Mouse (Mus musculus) left cerebral cortex, postnatal 10 days (tissue): ENCODE measurements around the gene Trip11. TPM values are rescaled to one million over a fixed set of nuclear protein-coding genes. Genes with fewer than 3 reads are reported as not detected.
"Not testable (repeated sequence)": the region's sequence is repeated elsewhere in the genome, so short reads cannot be mapped to it uniquely, and the experiment has no call there.

Experiments
- DNase-seq, 2 experiments: peaks; one replicate each; pipeline ENCODE4 v3.0.0; 2021 to 2022; ENCODE audit warnings: low spot score in 2 of 2, mixed read lengths in 1 of 2; ENCODE audit errors: extremely low spot score in 1 of 2
- intact Hi-C: fragments of 180-260 bp; cut with DNase I; formaldehyde crosslinking; loops from one replicate; pipeline ENCODE4 v1.15.1; 2025
- total RNA-seq, 2 experiments: library from RNA; stranded (reverse); gene quantifications; 2 replicates each; pipeline ENCODE4 v1.2.3; 2021

Gene Trip11
- 10 to 100 TPM; 20.1 to 22.9 TPM for total RNA-seq

DNA sequence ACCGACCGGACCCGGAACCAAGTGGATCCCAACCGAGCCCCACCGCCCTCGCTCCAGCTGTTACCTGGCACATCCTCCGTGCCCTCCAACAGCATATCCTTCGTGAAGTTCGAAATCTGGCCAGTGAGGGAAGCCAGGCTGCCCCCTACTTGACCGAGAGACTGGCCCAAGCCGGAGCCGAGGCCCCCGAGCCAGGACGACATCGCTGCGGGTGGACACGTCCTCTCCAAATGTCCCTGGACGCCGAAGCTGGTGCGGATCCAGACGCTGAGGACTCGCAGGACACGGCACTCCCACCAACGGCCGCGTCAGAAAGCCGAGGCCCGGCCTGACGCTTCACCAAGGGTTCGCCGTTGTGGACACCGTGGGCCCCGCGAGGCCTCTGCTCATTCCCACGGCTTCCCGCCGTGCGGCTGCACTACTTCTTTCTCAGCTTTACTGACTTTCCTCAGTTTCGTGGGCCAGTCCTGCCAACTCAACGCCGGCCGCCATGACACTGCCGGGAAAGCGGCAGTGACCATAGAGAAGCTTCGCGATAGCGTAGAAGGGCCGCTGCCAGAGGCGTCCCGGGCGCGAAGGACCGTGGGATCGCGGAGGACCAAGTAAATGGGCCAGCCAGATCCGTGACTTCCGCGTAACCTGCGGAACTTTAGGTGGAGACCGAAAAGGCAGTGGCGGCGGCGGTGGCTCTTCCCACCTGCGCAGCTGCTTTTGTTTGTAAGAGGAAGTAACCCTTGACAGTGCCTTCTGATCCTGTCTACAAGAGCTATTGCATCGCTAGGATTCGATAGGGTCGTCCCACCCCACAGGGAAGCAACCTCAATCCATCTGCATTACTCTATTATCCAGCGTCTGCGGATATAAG, at the start of gene Trip11:
TSS of gene Trip11 (minus strand) at position 642 of the 865 bp plus-strand sequence.
- DNase-seq = peak; percentile 84 to 92
- intact Hi-C loops = no loop called here

DNA sequence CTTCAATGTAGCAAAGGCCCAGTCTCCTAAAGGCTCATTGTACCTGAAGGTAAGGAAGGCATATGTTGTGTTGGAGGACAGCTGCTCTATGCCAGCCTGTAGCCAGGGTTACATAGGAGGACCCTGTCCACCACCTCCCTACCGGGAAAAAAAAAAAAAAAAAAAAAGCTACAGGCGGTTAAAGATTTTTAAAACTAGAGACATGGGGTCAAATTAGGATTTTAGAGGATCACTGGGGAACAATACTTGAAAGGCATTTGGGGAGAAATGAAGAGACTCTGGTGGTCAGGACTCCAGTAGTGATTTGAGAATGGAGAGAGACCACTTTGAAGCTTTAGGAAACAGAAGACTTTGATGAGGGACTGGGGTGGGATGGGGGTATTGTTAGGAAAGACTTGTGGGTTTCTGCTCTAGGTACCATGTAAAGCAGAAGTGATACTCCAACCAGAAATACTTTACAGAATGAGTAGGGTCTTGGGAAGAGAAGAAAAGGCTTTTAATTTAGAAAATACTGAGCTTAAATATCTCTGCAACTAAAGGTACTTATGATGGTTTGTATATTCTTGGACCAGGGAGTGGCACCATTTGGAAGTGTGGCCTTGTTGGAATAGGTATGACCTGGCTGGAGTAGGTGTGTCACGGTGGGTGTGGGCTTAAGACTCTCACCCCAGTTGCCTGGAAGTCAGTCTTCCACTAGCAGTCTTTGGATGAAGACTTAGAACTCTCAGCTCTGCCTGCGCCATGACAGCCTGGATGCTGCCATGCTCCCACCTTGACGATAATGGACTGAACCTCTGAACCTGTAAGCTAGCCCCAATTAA, 46.1 kb upstream of the Trip11 start:
- DNase-seq, intact Hi-C loops: not testable (repeated sequence)

DNA sequence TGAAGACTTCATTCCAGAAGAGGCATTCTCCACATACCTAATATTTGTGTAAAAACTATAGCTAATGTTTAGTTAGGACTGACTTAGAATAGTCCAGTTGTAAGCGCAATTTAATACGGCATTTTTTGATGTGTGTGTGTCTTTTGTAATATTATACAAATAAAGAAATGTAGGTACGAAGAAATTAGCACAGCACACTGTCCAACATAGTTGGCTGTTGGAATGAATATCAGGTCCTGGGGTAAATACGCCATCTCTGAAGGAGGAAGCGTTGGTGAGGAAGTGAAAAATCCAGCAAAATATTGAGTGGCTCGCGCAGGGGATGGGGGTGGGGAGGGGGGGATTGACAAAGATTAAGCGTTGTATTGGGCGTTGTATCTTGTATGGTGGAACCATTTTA, 45.5 kb upstream of the Trip11 start:
- intact Hi-C loops = no loop called here
- no peak for DNase-seq

DNA sequence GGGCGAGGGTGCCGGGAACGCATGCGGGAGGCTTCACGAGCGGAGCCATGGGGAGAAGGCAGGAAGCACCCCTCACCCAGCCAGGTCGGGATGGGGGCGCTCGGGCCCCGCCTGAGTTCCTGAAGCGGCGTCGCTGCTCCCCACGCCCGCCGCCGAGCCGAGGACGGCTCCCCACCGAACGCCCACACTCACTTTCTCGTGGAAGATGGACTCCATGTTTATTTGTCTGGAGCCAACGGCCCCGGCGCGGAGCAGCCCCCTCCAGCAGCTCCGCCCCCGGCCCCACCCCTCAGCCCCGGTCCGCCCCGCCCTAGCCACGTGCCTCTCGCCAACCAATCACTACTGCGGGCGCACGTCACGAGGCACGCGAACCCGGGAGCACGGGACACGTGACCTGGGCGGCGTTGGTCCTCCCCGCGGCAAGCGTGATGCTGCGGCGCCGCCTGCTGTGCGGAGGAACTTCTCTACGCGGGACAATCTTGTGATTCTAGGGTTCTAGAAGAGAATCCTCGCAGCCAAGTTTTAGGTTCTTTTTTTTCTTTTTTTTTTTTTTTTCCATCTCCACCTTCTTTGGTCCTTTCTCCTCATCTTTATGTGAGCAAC, 45.0 kb upstream of the Trip11 start, which contains the start of gene Atxn3:
TSS of gene Atxn3 (minus strand) at position 305 of the 603 bp plus-strand sequence.
- intact Hi-C loops = no loop called here

DNA sequence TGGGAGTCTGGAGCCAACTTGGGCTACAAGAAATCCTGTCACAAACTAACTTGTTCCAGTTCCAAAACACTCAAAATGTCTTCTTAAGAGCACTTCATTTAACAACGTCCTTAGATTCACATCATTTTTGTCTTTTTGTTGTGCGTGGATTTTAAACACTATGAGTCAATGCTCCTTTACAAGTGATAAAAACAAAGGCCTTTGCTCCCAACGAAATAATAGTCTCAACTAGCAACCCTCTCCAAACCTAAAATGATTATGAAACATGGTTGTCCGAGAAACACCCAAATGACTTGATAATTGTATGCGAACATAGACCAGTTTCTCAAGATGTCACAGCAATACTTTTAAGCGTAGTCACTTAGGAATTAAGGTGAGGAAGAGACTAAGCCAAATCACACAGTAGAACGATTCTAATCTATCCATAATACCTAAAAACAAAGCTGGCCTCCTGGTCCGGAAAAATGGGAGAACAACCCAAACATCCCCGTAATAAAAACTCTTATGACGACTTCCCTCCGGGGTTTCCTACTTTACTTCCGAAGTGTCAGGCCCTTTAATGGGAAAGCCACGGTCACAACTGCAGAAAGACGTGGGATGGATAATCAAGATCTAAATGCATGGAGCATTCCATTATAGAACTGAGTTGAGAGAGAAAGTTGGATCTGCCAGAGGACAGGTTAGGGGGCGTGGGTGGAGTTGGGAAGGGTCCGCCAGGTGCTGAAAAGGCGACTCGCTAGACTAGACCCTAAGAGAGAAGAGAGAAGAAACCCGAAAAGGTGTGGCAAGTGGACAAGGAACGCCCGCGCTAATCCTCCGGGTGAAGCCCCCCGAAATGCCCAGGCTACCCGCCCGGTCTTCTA, 44.2 kb upstream of the Trip11 start:
- intact Hi-C loops = no loop called here
- no peak for DNase-seq

More for the DNA sequence above, 45.0 kb upstream of the Trip11 start, which contains the start of gene Atxn3:
- peak; percentile 96 to 99 for DNase-seq

DNA sequence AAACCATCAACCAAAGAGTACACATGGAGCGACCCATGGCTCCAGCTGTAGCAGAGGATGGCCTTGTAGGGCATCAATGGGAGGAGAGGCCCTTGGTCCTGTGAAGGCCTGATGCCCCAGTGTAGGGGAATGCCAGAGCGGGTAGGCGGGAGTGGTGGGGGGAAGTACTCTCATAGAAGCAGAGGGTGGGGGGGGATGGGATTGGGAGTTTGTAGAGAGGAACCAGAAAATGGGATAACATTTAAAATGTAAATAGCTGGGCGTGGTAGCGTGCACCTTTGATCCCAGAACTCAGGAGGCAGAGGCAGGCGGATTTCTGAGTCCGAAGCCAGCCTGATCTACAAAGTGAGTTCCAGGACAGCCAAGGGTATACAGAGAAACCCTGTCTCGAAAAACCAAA, 42.8 kb upstream of the Trip11 start:
- intact Hi-C loops, DNase-seq: not testable (repeated sequence)

DNA sequence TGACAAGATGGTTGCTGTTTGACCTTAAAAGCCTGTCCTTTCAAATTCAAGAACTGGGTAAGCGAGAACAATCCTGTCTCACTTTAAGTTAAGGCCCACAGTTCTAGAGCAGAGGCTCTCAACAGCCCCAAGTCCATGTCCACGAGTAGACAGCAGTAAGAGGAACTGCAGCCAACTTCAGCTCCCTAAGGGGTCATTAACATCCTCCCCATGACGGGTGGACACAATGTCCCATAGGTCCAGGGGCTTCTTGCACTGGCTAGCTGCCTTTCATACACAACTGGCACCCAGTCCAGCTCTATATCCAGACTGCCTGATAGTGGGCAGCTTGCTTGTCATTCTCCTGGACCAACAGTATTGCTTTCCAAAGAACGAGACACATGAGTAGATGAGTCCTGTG, 35.7 kb upstream of the Trip11 start:
- intact Hi-C loops = no loop called here
- no peak for DNase-seq

DNA sequence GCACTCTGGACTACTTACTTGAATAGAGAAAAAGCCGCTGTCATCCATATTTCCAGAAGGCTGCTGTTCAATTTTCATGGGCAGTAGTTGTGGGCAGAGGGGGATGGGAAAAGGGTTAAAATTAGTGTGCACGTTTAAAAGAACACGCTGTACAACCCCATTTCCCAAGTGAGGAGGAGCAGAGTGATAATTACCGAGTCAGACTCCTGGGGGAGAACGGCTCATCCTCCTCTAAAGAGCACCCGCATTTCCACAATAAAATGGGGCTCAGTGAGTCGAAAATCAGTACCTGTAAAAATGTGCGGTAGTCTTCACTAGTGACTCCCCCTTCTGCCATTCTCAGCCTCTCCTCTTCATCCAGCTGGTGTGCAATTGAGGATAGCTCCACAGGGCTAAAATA, 34.9 kb upstream of the Trip11 start:
- intact Hi-C loops = no loop called here
- no peak for DNase-seq

DNA sequence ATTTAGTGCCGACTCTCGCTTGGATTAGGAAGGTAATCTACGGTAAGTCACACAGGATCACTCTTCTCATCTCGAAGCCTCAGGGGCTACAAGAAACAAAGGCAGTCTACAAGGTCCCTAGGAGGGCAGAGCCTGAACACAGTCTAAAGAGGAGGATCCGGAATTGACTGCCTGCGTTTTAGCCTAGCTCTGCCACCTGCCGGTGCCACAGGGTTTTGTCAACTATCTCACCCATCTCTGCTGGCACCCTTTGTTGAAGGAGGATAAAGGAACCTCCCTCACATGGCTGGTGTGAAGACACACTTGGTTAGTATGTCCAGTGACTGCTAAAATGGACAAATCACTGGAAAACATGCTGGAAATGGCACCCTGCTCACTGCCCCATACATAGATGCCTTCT, 24.5 kb upstream of the Trip11 start:
- intact Hi-C loops = no loop called here
- no peak for DNase-seq

DNA sequence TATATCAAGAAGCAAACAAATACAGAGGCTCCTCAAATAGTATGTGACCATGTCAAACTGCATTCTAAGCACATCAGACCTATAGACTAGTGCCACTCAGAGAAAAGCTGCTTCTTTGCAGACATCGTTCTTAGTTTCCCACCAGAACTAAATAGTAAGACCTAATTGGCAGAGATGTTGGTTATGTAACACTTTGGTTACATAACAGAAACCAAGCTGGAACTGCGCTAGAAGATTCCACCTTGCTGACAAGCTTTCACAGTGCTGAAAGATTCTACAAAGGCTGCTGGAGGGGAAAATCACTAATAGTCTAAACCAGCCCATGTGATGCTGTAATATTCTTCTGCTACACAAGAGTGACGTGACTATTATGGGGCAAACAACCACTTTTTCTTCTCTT, 22.2 kb upstream of the Trip11 start:
- intact Hi-C loops = no loop called here
- DNase-seq = no peak

DNA sequence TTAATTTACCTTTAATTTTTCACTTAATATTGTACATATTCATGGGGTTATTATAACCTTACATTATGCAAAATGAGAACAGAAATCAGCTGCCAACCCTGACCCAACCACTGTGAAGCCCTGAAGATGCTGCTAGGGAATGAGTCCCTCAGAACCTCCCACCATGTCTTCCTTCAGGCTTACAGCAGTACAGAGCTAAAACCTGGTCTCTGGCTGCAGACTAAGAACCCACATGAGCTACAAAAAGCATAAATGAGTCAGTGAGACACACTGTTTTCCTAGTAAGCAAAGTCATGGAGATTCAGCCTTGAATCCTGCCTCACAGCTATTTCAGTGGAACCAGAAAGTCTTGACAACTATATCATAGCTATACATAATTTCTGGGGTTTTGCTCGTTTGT, 15.4 kb upstream of the Trip11 start:
- no peak for DNase-seq
- intact Hi-C loops = no loop called here

DNA sequence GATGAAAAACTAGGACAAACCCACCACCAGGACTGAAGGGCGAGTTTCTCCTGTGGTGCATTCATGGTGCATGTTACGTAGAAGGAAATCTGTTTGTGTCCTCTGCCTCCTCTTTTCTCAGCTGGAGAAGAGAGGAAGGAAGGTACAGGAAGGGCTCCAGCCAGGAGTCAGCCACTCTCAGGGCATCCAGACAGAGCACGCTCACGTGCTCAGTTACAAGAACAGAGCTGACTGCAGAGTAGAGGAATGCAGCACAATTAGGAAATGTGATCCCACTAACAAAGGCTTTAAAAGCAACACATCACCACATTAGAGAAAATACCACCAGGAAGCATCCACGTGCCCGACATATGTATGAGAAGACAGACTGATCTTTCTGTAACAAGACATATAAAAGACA, 9.2 kb upstream of the Trip11 start:
- no peak for DNase-seq
- intact Hi-C loops = no loop called here

DNA sequence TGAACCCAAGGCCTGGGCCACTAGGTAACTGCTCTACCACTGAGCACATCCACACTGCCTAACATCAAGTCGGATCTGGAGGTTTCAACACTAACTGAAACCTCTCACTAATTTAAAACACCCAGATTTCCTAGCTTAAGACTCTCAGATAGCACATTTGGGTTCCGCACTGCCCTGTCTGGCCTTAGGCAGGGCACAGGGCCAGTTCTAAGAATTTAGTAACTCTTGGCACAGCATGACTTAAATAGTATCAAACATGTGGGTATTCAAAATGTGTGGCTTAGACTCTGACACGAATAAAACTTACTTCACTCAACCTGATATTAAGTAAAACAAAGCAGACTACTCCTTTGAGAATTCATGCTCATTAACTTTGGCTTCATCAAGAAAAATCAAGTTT, 6.8 kb upstream of the Trip11 start:
- no peak for DNase-seq

DNA sequence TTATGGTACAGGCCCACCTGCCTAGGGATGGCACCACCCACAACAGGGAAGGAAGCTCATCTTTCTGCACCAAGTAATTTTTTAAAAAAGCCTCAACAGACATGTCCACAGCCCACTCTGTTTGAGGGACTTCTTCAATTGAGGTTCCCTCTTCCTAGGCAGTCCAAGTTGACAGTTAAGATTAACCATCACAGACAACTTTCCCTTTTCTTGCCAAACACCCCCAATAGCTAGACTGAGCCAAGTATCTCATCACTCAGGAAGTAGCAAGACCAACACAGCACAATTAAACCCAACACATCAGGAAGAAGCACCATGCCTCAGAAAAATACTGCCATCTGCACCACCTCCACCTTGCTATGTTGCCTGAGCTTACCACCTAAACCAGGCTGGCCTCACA, 4.1 kb upstream of the Trip11 start:
- intact Hi-C loops = no loop called here
- DNase-seq = no peak

More for the DNA sequence above, 6.8 kb upstream of the Trip11 start:
- intact Hi-C loops = no loop called here

DNA sequence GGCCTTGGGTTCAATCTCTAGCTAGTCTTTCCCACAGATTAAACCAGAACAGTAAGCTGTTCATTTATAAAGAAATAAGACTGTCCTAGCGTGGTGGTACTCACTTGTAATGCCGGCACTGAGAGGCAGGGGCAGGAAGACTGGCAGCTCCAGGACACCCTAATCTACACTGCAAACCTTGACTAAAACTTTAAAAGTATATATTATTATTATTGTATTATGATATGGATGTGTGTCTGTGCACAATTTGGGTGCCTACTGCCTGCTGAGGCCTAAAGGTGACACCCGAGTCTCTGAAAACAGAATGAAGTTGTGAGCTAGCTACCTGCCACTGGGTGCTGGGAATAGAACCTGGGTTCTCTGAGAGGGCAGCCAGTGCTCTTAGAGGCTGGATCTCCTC, 1.7 kb downstream of the Trip11 start:
- DNase-seq = no peak
- intact Hi-C loops = no loop called here

DNA sequence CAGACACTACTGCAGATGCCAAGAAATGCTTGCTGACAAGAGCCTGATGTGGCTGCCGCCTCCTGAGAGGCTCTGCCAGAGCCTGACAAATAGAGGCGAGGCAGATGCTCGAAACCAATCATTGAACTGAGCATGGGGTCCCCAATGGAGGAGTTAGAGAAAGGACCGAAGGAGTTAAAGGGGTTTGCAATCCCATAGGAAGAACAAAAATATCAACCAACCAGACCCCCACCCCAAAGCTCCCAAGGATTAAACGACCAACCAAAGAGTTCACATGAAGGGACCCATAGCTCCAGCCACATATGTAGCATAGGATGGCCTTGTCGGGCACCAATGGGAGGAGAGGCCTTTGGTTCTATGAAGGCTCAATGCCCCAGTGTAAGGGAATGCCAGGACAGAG, 2.7 kb downstream of the Trip11 start:
- intact Hi-C loops = no loop called here
- DNase-seq = no peak

DNA sequence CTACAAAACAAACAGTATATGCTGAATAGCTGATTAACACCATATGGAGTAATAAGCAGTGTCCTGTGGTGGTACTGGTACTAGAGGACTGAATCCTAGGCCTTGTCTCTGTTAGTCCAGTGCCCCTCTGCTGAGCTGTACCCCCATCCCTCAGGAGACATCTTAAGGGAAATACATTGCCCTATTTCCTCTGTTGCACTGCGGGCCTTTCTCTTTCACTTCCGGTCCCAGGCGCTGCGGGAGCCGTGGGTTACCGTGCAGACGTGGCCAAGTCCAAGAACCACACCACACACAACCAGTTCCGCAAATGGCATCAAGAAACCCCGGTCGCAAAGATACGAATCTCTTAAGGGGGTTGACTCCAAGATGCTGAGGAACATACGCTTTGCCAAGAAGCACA, 7.2 kb downstream of the Trip11 start:
- intact Hi-C loops = no loop called here
- no peak for DNase-seq

DNA sequence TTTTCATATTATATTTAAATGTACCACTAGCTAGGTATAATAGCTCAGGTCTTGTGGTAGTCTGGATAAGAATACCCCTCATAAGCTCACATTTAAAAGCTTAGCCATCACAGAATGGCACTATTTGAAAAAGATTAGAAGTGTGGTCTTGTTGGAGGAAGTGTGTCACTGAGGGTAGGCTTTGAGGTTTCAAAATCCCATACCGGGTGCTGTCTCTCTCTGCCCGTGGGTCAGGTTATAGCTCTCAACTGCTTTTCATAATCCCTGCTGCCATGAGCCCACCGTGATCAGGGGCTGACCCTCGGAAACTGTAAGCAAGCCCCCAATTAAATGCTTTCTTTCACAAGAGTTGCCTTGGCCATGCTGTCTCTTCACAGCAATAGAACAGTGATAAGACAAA, 8.2 kb downstream of the Trip11 start:
- intact Hi-C loops = no loop called here
- DNase-seq = no peak

DNA sequence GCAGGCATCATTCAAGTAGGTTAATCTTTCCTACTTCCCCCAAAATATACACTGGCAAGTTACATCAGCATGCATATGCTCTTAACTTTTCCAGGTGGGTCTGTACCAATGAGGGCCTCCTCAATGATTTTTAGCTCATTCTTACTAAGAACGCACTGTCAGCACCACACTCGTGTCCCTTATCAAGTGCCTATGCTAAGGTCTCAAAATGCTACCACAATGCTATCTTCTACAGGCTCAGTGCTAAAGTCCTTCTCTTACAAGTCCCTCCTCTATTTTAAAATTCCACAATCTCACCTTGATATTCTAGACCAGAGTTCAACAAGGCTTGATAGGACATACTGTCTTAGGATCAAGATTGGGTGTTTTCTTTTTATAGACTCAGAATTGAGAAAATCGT, 8.9 kb downstream of the Trip11 start:
- no peak for DNase-seq
- intact Hi-C loops = no loop called here
